Mouse (Mus musculus) lung, embryonic 14.5 days (tissue): Measurements from ENCODE around the gene D1Ertd622e. TPM values are rescaled to one million over a fixed set of nuclear protein-coding genes. Genes with fewer than 3 reads are reported as not detected.

Source experiments
- ATAC-seq: fragments of 200-750 bp; cut with Nextera tagmentation; 2 replicates; pipeline ENCODE4 v1.8.0; 2017; ENCODE audit warnings: mild to moderate bottlenecking, moderate TSS enrichment, moderate library complexity; ENCODE audit not compliant: insufficient read depth
- DNase-seq: peaks from one replicate; pipeline ENCODE4 v3.0.0-alpha.2; 2015
- H3K27ac ChIP-seq: fragments of 300-500 bp; sonication (generic); 2 replicates; pipeline ENCODE4 v1.5.1; 2014; ENCODE audit warnings: low read depth, mild to moderate bottlenecking, moderate library complexity
- H3K27me3 ChIP-seq: fragments of 300-500 bp; sonication (generic); 2 replicates; pipeline ENCODE4 v1.6.1; 2014; ENCODE audit warnings: low read length, control low read depth; ENCODE audit not compliant: insufficient read depth
- H3K36me3 ChIP-seq: fragments of 300-500 bp; sonication (generic); 2 replicates; pipeline ENCODE4 v1.6.1; 2014; ENCODE audit warnings: control low read depth; ENCODE audit not compliant: insufficient read depth
- H3K4me1 ChIP-seq: fragments of 300-500 bp; sonication (generic); 2 replicates; pipeline ENCODE4 v1.6.1; 2014; ENCODE audit warnings: antibody characterized with exemption, control low read depth; ENCODE audit not compliant: insufficient read depth
- H3K4me2 ChIP-seq: fragments of 300-500 bp; sonication (generic); 2 replicates; pipeline ENCODE4 v1.6.1; 2014; ENCODE audit warnings: mild to moderate bottlenecking
- H3K4me3 ChIP-seq: fragments of 300-500 bp; sonication (generic); 2 replicates; pipeline ENCODE4 v1.5.1; 2014; ENCODE audit warnings: low read depth, low read length
- H3K9ac ChIP-seq: fragments of 300-500 bp; sonication (generic); 2 replicates; pipeline ENCODE4 v1.6.1; 2014
- H3K9me3 ChIP-seq: fragments of 300-500 bp; sonication (generic); 2 replicates; pipeline ENCODE4 v1.6.1; 2016; ENCODE audit warnings: low read depth, low read length, control low read depth
- CTCF ChIP-seq: IDR thresholded peaks from 2 replicates; pipeline ENCODE4 v1.5.1; 2016; ENCODE audit warnings: antibody characterized with exemption, low read depth
- WGBS: fragments of 180-500 bp; shearing (Covaris S2); extraction: QIAGEN DNeasy Blood & Tissue Kit; methylation state at CpG from one replicate; pipeline ENCODE4 v1.1.7; 2014; 5-methylcytosine and 5-hydroxymethylcytosine counted together
- polyA plus RNA-seq: library from polyadenylated mRNA; unstranded; fragments of >200 nt; fragmentation: Nextera tagmentation; extraction: Ambion mirVana; gene quantifications from 2 replicates; pipeline ENCODE4 v1.2.1, GENCODE M21; 2014

The D1Ertd622e gene
- polyA plus RNA-seq, 1 experiment from 2014 or later, result 17.1 TPM

DNA sequence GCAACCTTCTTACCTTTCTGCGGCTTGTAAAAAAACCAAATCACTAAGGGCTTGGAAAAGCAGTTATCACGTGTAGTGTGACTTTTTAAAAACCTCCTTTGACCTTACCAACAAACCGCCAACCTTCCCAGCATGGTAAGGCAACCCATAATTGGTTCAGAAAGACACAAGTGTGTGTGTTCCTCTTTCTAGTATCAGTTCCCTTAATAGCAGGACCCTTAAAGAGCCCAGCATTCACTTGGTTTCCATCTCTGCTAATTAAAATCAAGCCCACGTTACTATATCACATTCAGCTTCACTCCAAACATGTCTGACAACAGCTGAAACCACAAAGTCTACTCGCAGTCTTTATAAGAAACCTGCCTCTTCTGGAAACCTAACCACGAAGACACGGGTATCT, 2.5 kb downstream of the D1Ertd622e start:
- H3K9ac ChIP-seq, result no peak overlapping the region

DNA sequence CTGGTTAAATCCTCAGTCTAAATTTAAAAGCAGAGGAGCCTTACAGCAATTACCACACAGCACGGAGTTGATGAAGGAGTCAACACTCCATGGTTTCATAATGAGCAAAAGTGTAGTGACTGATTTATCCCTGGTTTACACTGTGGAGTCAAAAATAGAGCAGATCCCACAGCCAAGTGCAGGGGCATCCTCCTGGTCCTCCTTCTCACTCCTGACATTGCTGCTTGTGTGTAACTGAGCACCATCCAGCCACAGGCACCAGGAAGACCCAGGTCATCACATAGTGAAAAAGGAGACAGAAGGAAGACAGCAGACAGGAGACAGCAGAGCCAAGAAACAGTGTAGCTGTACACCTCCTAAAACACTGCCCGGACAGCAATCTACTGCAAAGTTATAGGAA, 4.1 kb downstream of the D1Ertd622e start:
- ATAC-seq (no peak), DNase-seq (no peak)
- no peaks in the 10 kb centered on the region for H3K27me3 ChIP-seq
- no peak overlapping the region for H3K27ac ChIP-seq
- no peak for TF ChIP-seq CTCF
- peaks cover 4% of the 10 kb centered on the region; the same call in 1 of the 2 replicates for H3K4me1 ChIP-seq
- no peak overlapping the region for H3K4me2 ChIP-seq
- H3K9ac ChIP-seq, result no peak overlapping the region
- no peaks in the 10 kb centered on the region for H3K36me3 ChIP-seq
- no peaks in the 10 kb centered on the region for H3K9me3 ChIP-seq
- 87% methylated on average over 2 of the region's 2 CpGs for WGBS
- no peak overlapping the region for H3K4me3 ChIP-seq

More for the DNA sequence above, 2.5 kb downstream of the D1Ertd622e start:
- ATAC-seq, result no peak
- Histone ChIP-seq H3K4me1 (peaks cover 2% of the 10 kb centered on the region; the same call in 1 of the 2 replicates), H3K9me3 (no peaks in the 10 kb centered on the region), H3K27ac (no peak overlapping the region), H3K4me3 (peak overlapping the region; percentile 66; the same call in 1 of the 2 replicates), H3K27me3 (no peaks in the 10 kb centered on the region), H3K36me3 (no peaks in the 10 kb centered on the region), H3K4me2 (peak overlapping the region; percentile 95)
- 69% methylated on average over 7 of the region's 7 CpGs for WGBS
- DNase-seq, result no peak
- TF ChIP-seq CTCF, result no peak

DNA sequence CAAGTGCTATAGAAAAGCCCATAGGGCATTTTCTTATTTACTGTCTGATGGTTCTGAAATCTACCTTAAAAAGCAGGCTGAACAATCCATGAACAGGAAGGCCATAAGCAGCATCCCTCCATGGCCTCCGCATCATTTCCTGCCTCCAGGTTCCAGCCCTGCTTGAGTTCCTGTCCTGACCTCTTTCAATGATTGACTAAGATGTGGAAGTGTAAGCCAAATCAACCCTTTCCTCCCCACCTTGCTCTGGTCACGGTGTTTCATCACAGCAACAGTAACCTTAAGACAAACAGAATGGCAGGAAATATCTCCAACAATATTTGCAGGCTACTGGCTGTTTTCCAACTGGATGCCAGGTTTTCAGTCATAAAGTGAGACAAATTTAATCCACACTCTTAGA, 4.7 kb downstream of the D1Ertd622e start:
- Histone ChIP-seq H3K4me3 (no peak overlapping the region), H3K4me1 (peaks cover 6% of the 10 kb centered on the region; the same call in 1 of the 2 replicates), H3K9ac (no peak overlapping the region), H3K36me3 (no peaks in the 10 kb centered on the region), H3K27me3 (no peaks in the 10 kb centered on the region), H3K4me2 (no peak overlapping the region), H3K27ac (no peak overlapping the region; the same call in 1 of the 2 replicates), H3K9me3 (no peaks in the 10 kb centered on the region)
- ATAC-seq, result no peak
- peak; percentile 29 for DNase-seq
- no peak for TF ChIP-seq CTCF
- WGBS, result 43% methylated on average over 2 of the region's 2 CpGs

DNA sequence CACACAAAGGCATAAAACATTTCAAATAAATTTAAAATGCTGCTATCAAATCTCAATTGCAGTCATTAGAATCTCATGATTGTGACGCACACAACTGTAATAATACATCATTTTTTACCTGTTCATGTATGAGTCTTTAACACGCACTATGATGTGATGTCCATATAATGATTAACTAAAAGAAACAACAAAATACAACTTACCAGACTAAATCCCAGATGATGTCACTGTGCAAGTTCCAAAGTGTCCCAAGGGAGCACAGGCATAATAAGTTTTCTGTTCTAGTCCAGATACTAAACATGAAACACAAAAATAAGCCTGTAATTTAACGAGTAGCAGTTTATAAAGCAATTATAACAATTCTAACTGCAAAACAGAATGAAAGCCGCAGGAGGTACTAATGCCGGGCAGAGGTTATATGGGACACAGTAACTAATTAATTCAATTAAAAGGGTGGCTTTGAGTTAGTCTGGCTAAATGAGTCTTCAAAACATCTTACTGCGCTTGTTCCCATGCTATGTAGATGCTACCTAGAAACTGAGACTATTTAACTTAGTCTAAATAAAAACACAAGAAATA, 7.4 kb downstream of the D1Ertd622e start:
- Histone ChIP-seq H3K36me3 (no peaks in the 10 kb centered on the region), H3K4me3 (no peak overlapping the region), H3K9ac (no peak overlapping the region), H3K9me3 (no peaks in the 10 kb centered on the region), H3K4me1 (peaks cover 6% of the 10 kb centered on the region; the same call in 1 of the 2 replicates), H3K27ac (no peak overlapping the region), H3K27me3 (no peaks in the 10 kb centered on the region), H3K4me2 (no peak overlapping the region)
- ATAC-seq, result no peak
- no peak for TF ChIP-seq CTCF
- no peak for DNase-seq
- WGBS, result 89% methylated on average over 6 of the region's 6 CpGs

DNA sequence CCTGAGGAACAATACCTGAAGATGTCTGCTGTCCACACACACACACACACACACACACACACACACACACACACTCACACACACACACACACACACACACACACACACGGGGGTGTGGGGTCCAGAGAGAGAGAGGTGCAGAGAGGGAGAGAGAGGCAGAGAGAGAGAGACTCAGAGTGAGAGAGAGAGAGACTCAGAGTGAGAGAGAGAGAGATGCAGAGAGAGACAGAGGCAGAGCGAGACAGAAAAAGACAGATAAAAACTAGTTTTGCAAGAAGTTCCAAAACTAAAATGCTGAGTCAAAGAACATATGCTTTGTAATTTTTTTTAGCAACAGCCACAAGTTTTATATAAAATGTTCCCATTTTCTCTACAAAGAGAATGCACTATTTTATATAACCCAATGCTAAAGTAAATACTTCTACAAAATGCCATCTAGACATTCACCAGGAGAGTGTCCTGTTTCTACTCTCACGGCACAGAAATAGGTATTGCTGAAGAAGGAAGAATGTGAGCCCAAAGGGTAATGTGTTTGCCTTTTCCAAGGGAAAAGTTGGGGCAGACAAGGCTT, 11.2 kb downstream of the D1Ertd622e start:
- Histone ChIP-seq H3K9ac (no peak overlapping the region), H3K9me3 (no peaks in the 10 kb centered on the region), H3K4me1 (peaks cover 6% of the 10 kb centered on the region; the same call in 1 of the 2 replicates), H3K36me3 (no peaks in the 10 kb centered on the region), H3K4me3 (no peak overlapping the region), H3K4me2 (no peak overlapping the region), H3K27ac (no peak overlapping the region), H3K27me3 (no peaks in the 10 kb centered on the region)
- 52% methylated on average over 3 of the region's 3 CpGs for WGBS
- DNase-seq (no peak), ATAC-seq (no peak)
- TF ChIP-seq CTCF, result no peak

DNA sequence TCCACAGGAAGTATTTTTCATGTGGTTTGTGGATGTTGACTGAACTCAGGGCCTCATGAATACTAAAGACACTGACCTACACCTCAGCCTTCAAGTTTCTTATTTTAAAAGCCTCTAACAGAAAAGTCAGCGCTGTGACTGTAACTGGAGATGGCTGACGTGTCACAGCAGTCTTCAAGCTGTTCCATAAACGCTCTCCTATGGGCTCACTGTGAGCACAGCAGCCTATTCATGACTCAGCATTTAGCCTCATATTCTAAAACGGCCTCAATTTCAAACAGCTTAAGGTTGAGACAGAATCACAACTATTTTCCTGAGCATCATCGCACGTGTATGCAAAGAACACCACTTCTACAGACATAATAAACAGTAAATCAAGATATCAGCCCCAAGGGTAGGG, 11.8 kb downstream of the D1Ertd622e start:
- ATAC-seq (peak; percentile 78), DNase-seq (peak; percentile 56)
- Histone ChIP-seq H3K27ac (no peak overlapping the region), H3K4me1 (peaks cover 5% of the 10 kb centered on the region; the same call in 1 of the 2 replicates), H3K4me2 (no peak overlapping the region), H3K9ac (no peak overlapping the region), H3K9me3 (no peaks in the 10 kb centered on the region), H3K27me3 (no peaks in the 10 kb centered on the region), H3K4me3 (no peak overlapping the region), H3K36me3 (no peaks in the 10 kb centered on the region)
- 36% methylated on average over 6 of the region's 6 CpGs for WGBS
- TF ChIP-seq CTCF, result no peak

DNA sequence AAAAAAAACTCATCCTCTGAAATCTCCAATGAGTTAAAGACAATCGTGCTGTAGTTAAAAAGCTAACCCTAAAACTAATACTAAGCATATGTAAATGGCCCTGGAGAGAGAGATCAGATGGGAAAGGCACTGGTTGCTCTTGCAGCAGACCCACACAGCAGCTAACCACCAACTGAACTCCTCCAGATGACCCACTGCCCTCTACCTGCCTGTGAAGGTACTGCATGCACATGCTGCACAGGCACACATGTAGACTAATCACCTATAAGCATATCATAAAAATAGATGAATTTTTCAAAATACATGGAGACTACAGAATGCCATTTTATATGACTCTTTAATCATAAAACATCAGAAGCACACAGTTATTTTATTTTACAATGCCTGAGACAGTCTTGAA, 14.8 kb downstream of the D1Ertd622e start:
- WGBS, result 88% methylated on average over 1 of the region's 1 CpGs
- Histone ChIP-seq H3K9ac (no peak overlapping the region), H3K9me3 (no peaks in the 10 kb centered on the region), H3K27me3 (no peaks in the 10 kb centered on the region), H3K36me3 (0 out of 2 replicates have a peak, but pooled peaks cover 4% of the 10 kb centered on the region), H3K4me1 (no peaks in the 10 kb centered on the region), H3K4me3 (no peak overlapping the region), H3K27ac (no peak overlapping the region), H3K4me2 (no peak overlapping the region)
- ATAC-seq (no peak), DNase-seq (no peak)
- peak; percentile 44 for TF ChIP-seq CTCF
